Mouse (Mus musculus) urinary bladder, adult 2 months (tissue): ENCODE results near the gene Kif1bp. TPM values are rescaled to one million over a fixed set of nuclear protein-coding genes. Genes with fewer than 3 reads are reported as not detected.
"Not testable (repeated sequence)": the region's sequence is repeated elsewhere in the genome, so short reads cannot be mapped to it uniquely, and the experiment has no call there.

Experiments
- DNase-seq: peaks from one replicate; pipeline ENCODE4 v3.0.0; 2022; ENCODE audit warnings: low spot score
- polyA plus RNA-seq: library from polyadenylated mRNA; depleted of rRNA; stranded (reverse); fragments of >200 nt; gene quantifications from 2 replicates; pipeline ENCODE4 v1.2.3, GENCODE M21; 2012; rRNA removed

Kif1bp gene
- polyA plus RNA-seq, 1 experiment: 31.4 TPM

- DNase-seq: no peak
Measured at GRCm38 (mm10) chr10:62509032-62509656, 69.1 kb downstream of the Kif1bp start.

- no peak for DNase-seq
Measured at GRCm38 (mm10) chr10:62508459-62508858, 69.8 kb downstream of the Kif1bp start.

- no peak for DNase-seq
Measured at GRCm38 (mm10) chr10:62507591-62508308, 70.5 kb downstream of the Kif1bp start.

DNA sequence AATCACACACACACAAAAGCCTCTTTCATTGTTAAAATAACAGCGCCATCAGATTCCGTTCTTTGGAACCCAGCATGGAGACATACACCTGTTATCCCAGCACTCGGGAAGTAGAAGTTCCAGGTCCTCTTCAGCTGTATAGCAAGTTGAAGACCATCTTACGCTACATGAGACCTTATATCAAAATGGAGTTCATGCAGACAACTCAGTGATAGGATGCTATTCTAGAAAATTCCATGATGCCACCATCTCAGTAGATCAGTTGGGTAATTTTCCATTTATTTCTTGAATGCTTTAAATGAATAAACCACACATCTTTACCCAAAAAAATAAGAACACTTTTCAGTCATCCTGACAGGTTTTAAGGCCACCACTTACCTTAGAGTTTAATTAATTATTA is 71.2 kb downstream of the Kif1bp start:
- no peak for DNase-seq

DNA sequence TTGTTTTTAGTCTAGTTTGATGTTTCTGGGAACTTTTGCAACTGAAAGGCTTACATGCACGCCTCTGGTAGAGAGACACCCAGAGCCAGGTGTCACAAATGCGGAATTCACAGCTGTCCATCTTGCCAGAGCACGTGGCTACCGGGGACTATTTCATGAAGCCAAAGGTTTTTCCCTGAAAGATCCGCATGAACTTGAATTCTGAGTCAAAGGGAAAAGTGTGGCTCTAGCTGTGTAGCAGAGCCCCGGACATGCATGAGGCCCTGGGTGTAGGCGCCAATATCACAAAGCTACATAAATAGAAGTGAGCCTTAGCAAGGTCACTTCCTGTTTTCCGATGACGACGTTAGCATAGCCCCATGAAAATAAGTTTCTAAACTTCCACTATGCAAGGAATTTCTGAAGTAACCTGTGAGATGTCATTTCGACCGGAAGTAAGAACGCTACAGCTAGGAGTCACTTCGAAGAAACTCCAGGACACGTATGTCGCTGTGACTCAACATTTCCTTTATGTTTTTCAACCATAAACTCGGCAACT is 72.2 kb downstream of the Kif1bp start:
- no peak for DNase-seq

DNA sequence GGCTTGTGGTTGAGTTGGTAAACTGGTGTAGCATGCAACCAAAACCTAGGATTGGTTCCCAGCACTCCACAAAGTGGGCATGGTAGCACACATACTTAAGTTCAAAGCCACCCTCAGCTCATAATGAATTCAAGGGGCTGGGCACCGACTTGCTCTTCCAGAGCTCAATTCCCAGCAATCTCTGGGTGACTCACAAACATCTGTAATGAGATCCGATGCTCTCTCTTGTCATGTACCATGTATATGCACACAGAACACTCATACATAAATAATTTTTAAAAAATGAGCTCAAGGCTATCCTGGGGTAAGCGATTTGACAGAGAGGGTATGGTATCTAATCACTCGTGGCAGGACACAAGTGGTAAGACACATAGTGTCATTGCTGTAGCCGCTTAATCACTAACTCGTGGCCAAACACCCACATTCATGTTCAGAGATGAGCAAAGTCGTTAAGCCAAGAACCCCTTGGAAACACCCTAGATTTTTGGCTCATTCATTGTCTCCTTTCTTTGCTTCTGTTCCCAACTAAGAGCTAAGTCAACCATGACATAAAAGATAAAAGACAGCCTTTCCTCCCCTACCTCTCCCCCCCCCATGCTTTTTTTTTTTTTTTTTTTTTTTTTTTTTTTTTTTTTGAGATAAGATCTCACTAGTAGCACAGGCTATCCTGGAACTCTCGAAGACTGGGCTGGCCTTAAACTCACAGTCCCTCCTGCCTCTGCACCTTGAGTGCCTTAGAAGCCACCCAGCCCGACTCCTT is 72.9 kb downstream of the Kif1bp start:
- no peak for DNase-seq

DNA sequence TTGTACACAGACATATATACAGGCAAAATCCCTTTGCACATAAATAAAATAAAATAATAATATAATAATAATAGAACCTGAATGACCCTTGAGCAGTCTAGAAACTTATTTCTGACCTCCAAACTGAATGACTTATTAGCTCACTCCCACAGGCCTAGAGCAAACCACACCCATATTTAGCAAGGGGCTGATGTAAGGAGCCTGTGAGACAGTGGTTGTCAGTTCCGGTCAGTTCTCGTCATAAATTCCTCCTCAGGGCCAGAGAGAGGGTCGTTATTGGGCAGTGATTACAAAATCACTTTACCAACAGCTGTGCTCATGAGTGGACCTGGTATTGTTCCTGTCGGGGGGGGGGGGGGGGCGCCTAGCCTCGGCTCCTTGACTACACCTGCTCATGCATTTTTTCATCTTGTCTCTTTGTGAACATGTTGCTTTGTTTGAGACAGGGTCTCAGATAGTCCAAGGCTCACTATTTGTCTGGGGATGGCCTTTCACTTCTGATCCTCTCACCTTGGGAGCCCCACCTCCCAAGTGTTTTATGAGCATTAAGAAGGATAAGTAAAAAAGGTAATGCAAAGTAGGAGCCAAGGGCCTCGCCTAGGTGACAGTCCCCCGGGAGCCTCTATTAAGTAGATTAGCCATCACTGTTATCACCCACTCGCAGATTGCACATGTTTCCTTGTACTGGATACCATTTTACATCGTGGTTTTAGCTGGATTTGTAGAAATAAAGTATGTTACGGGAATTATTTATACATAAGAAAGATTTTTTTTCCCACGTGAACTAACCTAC is 74.2 kb downstream of the Kif1bp start:
- DNase-seq: no peak

- DNase-seq: no peak
Measured at GRCm38 (mm10) chr10:62503353-62503752, 74.9 kb downstream of the Kif1bp start.

DNA sequence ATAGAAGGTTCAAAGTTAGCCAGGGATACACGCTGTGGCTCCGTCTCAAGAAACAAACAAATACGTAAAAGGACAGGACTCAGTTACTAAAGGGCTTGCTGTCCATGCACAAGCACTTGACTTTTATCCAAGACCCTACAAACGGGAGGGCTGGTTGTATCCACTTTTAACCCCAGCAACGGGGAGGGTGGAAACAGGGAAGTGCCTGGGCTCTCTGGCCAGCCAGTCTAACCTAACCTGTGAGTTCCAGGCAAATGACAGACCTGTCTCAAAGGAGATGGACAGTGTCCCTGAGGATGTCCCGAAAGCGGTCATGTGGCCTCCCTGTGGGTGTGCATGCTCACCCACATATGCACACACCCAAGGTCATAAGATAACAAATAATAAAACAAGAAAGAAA is 76.3 kb downstream of the Kif1bp start:
- no peak for DNase-seq

DNA sequence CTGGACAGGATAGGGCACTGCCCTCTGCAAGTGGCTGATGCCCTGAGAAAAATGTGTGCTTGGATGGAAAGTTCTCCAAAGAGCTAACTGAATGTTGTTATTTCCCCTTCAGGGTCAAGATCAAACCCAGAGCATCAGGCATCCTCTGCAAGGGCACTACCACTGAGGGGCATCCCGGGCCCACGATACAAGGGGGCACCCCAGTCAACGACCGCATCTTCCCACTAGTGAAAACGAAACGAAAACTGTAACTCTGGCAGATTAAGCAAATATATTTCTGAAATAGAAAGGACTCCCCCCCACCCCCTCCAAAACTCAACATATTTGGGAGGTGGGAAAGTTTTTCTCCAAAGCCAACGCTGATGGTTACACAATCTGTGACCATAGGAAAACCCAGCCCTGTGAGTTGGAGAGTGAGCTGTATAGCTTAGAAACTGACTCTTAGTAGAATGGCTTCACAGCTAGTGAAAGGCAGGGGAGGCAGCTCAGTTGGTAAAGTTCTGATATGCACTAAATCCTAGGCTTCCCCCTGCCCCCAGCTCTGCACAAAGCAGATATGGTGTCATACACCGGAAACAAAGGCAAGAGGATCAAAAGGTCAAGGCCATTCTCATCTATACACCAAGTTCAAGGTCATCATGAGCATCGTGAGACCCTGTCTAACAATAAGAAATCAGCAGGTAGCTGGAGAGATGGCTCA is 77.2 kb downstream of the Kif1bp start:
- DNase-seq: no peak

DNA sequence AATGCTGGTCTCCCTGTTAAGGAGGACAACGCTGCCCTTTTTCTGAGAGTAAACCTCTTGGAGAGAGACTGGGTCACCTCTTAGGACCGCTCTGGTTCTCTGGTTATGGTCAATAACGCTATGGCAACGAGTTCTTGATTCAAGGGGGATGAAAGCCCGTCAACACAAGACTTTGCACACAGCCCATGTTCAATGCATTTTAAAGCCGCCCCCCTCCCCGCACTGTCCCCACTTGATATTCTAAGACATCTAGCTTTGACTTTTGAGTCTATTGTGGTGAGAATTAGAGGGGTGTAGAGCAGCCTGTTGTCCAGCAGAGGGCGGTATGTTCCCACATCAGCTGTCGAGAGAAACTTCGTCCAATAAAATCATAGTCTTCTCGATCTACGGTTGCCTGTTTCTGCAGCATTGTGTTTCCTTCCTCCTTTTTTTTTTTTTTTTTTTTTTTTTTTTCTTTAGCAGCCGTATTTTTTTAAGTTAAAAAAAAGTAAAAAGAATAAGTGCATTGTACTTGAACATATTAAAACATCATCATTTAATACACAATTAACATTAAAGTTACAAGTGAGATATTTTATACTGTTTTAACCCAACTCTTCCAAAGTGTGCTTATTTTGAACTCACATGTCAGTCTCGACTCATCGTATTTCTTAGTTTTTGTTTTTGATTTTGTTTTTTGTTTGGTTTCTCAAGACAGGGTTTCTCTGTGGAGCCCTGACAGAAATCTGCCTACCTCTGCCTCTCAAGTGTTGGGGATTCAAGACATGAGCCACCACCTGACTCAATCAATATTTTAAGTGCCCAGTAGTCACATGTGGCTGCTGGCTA is 78.0 kb downstream of the Kif1bp start:
- no peak for DNase-seq

GRCm38 (mm10) chr10:62491681-62492080 is 86.6 kb downstream of the Kif1bp start:
- not testable (repeated sequence) for DNase-seq

Other genes with a start within 250 kb of the Kif1bp start
- gene Hk1, start 198.5 kb downstream of the Kif1bp start, polyA plus RNA-seq: 53.9 and 83.8 TPM in 2 replicates
- 0.14 and 0.15 TPM in 2 replicates for gene Hkdc1, start 156.0 kb downstream of the Kif1bp start, polyA plus RNA-seq
- gene 4930507D05Rik, start 129.0 kb downstream of the Kif1bp start, polyA plus RNA-seq: 0.06 and 0.08 TPM in 2 replicates
- gene Supv3l1, start 128.7 kb downstream of the Kif1bp start, polyA plus RNA-seq: 20.0 and 21.3 TPM in 2 replicates
- 49.9 and 50.6 TPM in 2 replicates for gene Vps26a, start 91.7 kb downstream of the Kif1bp start, polyA plus RNA-seq
- gene Srgn, start 51.0 kb downstream of the Kif1bp start, polyA plus RNA-seq: 20.3 and 24.9 TPM in 2 replicates
- 33.3 and 37.3 TPM in 2 replicates for gene Ddx21, start 23.8 kb upstream of the Kif1bp start, polyA plus RNA-seq
- gene Ddx50, start 72.8 kb upstream of the Kif1bp start, polyA plus RNA-seq: 85.8 and 88.3 TPM in 2 replicates
- gene Stox1, start 147.7 kb upstream of the Kif1bp start, polyA plus RNA-seq: 0.74 and 0.87 TPM in 2 replicates
- gene Ccar1, start 213.8 kb upstream of the Kif1bp start, polyA plus RNA-seq: 28.5 and 33.3 TPM in 2 replicates